Mouse (Mus musculus) T-cell, adult 2 months (primary cell): ENCODE data around the gene Tmem120b.

Source experiments
- DNase-seq: peaks from one replicate; pipeline ENCODE4 v3.0.0; 2022; ENCODE audit warnings: low spot score

Gene Tmem120b

DNA sequence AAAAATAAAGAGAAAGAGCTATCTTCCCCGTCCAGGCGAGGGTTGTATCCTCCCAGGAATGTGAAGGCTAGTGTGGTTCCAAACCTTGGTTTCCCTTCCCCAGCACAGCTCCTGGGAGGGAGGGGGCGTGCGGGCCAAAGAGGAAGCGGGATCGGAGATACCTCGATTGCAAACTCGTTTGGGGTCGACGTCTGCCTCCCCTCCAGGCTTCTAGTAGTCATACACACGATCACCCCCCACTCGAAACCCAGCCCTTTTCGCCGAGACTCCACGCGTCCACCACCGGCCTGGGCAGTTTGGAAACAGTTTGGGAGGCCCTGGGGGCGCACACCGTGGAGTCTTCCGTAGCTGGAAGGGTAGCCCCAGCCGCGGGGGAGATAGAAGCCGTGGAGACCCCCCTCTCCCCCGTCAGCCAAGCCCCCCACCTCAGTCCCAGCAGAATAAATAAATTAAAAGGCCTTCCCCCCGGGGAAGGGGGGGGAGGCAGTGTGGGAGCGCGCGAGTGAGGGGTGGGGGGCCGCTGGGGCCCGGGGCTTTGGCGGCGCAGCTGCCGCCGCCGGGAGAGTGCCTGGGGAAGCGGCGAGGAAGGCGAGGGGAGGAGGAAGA is 73.4 kb downstream of the Tmem120b start:
- DNase-seq = no peak

DNA sequence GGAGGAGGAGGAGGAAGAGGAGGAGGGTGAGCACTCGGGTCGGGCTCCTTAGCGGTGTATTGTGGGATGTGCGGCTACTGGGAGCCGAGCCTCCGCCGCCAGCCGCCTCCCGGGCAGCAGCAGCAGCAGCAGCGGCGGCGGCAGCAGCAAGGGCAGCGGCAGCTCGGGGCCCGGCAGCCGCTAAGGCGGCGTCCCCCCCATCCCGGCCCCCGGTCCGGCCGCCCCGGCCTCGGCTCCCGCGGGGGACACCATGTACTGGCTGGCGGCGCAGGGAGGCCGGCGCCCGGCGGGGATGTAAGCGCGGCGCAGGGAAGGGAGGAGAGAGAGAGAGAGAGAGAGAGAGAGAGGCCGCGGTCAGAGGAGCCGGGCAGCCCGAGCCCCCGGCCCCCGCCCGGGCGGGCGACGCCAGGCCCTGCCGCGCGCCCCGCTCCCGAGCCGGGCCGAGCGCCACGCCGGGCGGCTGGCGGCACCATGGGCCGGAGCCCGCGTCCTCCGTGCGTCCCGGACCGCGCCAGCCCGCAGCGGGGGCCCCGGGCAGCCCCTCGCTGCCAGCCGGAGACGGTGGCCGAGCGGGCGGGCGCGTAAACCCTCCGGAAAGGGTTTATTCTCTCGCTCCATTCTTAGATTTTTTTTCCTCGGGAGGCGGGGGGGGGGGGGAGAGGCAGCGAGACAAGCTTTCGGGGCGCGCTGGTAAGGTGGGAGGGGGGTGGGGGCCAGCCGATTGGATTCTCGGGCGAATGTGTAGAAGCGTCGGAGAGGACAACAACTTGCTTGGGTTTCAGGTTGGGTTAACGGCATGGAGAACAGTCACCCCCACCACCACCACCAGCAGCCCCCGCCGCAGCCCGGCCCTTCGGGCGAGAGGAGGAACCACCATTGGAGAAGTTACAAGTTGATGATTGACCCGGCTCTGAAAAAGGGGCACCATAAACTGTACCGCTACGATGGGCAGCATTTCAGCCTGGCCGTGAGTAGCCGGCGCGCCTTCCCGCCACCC is 74.2 kb downstream of the Tmem120b start, which contains the start of gene Setd1b:
Gene Setd1b, plus strand, starts transcription at position 33 of the 997 bp plus-strand sequence.
- DNase-seq = peak; percentile 61

DNA sequence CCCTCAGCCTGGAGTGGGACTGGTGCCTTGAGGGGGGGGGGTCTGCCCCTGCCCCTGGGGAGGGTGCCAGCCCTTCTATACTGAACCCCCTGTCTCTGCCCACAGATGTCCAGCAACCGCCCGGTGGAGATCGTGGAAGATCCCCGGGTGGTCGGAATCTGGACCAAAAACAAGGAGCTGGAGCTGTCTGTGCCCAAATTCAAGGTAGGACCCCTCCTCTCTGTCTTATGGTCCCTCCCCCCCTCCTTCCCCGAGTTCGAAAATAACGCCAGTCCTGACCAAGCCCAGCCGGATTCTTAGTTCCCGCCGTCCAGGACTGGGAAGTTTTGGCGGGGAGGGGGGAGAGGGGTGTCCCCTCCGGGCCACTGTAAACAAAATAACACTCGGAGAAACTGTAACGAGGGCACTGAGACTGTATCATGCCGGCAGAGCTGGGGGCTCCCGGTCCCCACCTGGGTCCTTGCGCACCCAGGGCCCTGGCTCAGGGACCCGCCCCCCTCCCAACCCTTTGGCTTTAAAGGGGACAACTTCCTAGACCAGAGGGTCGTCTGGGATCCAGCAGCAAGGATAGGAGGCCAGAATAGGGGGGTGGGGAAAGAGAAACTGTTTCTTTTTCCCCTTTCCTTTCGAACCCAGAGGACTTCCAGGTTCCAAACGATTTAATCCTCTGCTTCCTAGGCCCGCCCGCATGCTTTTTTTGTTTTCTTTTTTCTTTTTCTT is 75.2 kb downstream of the Tmem120b start:
- DNase-seq = no peak

DNA sequence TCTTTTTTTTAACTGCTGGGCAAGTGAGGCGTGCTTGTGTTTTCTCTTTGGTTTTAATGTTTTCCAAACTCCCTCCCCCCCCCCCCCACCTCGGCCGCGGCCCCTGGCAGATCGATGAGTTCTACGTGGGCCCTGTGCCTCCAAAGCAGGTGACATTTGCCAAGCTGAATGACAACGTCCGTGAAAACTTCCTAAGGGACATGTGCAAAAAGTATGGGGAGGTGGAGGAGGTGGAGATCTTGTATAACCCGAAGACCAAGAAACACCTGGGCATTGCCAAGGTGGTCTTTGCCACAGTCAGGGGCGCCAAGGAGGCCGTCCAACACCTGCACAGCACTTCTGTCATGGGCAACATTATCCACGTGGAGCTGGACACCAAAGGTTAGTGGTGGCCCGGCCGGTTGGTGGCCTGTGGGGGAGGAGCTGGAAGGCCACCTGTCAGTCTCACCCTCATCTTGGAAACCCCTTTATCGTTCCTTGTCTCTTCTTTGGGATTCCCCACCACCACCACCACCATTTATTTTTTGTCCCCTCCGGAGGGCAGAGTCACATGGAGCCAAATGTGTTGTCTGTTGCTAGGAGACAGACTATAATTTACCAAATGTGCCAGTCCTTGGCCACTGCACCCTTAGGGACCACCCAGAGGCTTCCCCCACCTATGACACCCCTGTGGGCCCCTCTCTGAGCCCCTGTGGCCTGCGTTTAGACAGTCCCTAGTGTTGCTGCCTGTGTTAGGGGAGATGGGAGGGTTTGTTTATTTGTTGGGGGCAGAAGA is 75.9 kb downstream of the Tmem120b start:
- no peak for DNase-seq

DNA sequence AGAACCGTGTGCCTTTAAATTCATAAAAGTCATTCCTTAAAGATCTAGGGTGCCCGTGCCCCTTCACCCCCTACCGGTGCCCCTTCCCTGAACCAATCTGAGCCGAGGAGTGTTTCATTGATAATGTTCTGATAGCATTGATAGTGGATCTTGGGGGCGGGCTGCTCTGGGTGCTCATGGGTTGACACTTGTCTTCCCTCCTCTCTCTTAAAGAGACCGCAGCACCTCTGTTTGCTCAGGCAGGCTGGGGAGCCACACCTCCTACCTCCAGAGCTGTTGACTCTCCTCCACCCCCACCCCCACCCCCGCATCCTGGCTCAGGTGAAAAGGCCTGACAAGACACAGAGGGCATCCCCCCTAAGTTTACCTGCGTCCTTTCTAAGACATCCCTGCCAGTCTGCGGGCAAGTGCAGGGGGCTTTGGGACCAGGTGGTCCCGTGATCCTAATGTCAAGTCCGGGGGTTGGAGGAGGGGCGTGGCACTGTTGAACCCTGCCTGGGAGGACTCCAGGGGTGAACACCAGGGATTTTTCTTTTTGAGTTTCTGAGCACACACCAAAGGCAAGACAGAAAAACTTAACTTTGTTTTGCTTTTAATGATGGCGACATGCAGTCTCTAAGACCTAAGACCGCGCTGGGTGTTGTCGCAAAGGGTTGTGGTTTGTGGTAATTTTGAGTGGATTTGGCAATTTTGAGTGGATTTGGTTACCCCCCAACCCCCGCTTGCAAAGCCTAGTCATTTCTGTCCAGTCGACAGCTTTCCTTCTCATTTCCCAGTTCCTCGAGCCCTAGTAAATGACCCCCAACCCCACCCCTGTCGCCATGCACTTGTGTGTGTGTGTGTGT is 76.8 kb downstream of the Tmem120b start:
- no peak for DNase-seq

DNA sequence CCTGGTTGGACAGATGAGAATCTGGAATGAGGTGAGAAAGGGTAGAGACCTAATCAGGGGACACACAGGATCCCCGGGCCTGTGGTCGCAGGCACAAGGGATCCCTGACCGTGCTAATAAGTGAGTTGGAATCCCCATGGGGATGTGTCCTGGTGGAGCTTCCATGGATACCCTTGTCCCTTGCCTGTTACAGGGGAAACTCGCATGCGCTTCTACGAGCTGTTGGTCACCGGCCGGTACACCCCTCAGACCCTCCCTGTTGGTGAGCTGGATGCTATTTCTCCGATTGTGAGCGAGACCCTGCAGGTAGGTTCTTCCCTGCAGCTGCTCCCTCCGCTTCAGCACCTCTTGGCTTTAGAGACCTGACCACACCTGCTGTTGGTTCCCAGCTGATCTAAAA is 78.1 kb downstream of the Tmem120b start:
- DNase-seq = no peak

DNA sequence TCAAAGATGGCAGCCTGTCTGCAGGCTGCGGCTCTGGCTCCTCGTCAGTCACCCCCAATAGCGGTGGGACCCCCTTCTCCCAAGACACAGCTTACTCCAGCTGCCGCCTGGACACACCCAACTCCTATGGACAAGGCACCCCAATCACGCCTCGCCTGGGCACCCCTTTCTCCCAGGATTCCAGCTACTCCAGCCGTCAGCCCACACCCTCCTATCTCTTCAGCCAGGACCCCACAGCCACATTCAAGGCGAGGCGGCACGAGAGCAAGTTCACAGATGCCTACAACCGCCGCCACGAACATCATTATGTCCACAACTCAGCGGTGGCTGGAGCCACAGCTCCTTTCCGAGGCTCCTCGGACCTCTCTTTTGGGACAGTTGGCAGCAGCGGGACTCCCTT is 79.4 kb downstream of the Tmem120b start:
- no peak for DNase-seq

DNA sequence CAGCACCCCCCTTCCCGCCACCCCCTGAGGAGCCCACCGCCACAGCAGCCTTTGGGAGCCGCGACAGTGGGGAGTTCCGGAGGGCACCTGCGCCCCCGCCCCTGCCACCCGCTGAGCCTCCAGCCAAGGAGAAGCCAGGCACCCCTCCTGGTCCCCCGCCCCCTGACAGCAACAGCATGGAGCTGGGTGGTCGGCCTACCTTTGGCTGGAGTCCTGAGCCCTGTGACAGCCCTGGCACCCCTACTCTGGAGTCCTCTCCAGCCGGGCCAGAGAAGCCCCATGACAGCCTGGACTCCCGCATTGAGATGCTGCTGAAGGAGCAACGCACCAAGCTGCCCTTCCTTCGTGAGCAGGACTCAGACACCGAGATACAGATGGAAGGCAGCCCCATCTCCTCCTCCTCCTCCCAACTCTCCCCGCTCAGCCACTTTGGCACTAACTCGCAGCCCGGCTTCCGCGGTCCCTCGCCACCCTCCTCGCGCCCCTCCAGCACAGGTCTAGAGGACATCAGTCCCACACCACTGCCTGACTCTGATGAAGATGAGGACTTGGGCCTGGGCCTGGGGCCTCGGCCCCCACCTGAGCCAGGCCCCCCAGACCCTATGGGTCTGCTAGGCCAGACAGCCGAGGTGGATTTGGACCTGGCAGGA is 80.0 kb downstream of the Tmem120b start:
- no peak for DNase-seq

DNA sequence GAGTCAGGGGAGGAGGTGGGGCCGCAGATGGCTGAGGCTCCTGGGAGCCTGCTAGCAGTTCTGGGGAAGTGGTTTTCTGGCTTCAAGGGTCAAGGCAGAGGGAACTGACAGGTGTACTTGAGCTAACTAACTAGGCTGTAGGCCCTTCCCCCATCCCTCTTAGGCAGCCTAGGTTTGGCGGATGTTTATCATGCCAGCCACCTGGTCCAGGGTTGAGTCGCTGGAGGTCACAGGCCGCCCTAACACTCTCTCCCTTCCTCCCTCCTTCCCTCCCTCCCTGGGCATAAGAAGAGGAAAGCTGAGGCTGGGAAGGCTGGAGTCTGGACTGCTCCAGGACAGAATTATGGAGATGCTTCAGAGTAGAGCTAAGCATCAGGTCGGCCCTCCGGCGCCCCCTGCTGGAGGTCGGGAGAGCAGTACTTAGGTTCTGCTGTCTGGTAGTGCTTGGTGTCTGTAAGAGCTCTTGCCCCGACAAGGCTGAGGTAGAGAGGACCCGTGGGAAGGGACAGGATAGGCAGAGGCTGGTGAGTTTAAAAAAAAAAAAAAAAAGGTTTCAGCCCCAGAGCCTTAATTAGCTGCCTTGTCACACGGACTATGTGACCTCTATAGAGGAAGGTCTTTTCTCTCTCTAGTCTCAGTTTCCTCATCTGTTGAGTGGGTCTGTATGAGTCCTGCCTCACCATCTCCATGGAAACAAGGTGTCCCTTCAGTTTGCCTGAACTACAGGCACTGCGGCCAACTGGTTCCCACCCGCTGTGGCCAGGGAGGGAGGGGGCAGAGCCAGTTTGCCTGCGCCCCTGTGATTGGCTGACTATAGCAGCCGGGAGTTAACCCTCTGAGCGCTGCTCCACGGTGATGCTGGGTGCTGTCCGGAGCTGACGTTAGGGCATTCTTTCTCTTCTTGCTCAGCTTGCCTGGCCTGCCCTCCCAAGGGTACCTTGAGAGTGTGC is 81.5 kb downstream of the Tmem120b start:
- DNase-seq = peak; percentile 90

DNA sequence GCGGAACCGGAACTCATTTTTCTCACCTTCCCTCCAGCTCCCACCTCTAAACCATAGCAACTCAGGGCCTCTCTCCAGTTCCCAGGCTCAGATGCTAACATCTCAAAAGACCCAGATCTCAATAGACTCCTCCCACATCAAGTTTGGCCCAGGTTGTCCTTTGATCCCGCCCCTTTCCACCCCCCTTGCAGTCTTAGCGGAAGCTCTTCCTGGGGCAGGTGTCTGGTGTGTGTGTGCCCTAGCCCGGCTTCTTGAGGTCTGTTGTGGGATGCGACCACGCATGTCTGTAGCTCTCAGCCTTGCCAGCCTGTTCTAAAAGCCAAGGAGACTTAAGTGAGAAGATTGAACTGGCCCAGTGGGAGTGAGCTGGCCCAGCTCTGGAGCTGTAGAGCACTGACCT is 82.4 kb downstream of the Tmem120b start:
- peak; percentile 90 for DNase-seq

DNA sequence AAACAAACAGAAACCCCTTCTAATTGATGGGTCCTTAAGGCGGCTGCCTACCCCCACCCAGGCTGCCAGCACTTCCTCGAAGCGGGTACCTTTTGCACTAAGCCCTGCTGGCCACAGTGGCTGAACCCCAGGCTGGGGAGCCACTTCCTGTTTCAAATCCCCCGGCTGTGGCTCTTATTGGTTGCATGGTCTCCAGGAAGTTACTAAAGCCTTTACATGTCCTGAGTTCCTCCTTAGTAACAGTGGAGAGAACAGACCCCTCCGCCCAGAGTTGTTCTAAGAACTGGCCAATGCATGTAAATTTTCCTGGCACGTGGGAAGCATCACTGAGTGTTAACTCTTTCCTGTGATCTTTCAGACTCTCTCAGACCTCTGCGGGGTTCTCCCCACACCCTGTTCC is 82.9 kb downstream of the Tmem120b start:
- peak; percentile 75 for DNase-seq

DNA sequence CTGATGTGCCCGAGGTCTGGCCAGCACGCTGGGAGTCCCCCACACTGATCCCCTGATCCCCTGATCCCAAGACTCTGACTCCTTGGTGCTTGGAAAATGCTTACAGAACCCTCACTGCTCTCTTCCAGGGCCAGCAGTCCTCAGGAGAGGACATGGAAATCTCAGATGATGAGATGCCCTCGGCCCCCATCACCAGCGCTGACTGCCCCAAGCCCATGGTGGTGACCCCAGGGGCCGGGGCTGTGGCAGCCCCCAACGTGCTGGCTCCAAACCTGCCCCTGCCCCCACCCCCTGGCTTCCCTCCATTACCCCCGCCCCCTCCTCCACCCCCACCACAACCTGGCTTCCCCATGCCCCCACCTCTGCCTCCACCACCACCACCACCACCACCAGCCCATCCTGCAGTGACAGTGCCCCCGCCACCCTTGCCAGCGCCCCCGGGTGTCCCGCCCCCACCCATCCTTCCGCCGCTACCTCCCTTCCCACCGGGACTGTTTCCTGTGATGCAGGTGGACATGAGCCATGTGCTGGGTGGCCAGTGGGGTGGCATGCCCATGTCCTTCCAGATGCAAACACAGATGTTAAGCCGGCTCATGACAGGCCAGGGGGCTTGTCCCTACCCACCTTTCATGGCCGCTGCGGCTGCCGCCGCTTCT is 83.6 kb downstream of the Tmem120b start:
- no peak for DNase-seq

DNA sequence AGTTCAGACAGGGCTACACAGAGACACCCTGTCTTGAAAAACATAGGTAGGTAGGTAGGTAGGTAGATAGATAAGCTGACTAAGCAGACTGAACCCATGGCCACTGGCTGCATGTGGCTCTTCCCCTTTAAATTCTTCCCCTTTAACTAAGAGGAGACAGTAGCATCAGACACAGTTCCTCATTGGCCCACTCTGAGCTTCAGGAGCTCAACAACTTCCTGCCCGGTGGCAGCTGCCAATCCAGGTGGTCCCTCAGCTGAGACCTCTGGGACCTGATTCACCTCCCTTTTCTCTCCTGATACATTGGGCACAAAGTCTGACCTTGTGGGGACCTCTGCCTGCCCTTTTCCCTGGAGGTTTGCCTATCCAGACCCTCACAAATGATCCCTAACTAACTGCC is 84.7 kb downstream of the Tmem120b start:
- no peak for DNase-seq

DNA sequence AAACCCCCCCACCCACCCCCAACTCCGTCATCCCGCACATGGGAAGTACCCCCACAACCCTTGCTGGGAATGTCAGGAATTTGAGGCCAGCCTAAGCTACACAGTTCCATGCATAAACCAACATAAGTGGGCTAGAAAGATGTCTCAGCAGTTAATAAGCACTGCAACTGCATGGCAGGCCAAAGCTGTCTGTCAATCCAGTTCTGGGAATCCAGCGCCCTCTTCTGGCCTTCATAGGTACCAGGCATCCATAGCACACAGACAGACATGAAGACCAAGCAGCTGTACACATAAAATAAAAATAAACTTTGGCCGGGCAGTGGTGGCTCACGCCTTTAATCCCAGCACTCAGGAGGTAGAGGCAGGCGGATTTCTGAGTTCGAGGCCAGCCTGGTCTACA is 87.2 kb downstream of the Tmem120b start:
- DNase-seq = peak; percentile 81

DNA sequence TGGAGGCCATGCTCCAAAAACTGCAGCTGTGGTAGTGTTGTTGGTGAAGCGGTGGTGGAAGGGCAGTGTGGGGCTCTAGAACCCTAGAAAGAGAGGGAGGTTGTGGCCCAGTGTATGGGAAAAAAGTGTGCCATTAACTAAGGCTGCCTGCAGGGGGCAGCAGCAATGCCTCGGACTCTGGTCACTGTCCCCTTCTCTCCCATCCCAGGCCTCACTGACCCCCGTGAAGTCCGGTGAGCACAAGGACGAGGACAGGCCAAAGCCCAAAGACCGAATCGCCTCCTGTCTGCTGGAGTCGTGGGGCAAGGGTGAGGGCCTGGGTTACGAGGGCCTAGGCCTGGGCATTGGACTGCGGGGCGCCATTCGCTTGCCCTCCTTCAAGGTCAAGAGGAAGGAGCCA is 88.5 kb downstream of the Tmem120b start:
- no peak for DNase-seq

DNA sequence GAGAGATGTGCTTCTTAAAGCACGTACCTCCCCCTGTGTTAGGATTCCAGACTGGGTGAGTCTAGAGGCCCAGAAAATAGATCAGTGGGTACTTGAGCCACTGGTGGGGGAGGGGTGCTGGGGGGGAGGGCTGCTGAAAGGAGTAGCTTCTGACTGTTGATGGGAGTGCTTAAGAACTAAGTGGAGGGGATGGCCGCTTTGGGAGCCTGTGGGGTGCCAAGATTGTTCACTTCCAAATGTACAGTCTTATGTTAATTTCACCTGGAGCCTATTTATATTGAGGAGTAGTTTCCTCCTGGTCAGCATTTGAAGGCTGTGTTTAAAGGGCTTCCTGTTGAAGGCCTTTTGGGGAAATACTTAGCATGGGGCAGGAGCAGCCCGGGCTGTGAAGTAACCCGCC is 89.8 kb downstream of the Tmem120b start:
- no peak for DNase-seq

DNA sequence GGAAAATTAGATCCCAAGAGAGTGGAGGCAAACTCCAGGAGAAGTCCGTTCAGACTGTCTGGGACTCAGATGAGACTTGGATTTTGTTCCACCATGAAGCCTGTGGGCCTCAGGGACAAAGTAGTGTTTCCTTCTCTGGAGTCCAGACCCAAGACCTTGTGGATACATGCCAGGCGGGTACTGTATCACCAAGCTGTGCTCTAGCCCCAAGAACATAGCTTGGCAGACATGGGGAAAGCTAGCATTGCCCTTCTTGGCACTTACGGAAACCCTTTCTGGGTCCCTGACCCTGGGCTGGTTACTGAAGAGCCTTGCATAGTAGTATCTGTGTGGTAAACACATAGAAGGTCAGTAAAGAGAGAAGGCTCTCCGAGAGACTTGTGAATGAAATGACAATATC is 91.2 kb downstream of the Tmem120b start:
- DNase-seq = no peak

DNA sequence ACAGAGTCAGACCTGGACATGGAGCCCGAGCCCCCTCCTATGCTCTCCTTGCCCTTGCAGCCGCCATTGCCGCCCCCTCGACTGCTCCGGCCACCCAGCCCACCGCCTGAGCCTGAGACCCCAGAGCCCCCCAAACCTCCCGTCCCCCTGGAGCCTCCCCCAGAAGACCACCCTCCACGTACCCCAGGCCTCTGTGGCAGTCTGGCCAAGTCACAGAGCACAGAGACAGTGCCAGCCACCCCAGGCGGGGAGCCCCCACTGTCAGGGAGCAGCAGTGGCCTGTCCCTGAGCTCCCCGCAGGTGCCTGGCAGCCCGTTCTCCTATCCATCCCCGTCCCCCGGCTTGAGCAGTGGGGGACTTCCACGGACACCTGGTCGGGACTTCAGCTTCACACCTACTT is 91.7 kb downstream of the Tmem120b start:
- DNase-seq = no peak

DNA sequence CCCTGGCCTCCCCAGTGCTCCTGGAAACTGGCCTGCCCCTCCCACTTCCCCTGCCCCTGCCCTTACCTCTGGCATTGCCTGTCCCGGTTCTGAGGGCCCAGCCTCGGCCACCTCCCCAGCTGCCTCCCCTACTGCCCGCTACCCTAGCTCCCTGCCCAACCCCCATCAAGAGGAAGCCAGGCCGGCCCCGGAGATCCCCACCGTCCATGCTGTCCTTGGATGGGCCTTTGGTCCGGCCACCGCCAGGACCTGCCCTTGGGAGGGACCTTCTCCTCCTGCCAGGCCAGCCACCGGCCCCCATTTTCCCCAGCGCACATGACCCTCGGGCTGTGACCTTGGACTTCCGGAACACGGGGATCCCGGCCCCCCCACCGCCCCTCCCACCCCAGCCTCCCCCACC is 92.1 kb downstream of the Tmem120b start:
- no peak for DNase-seq
